Mouse (Mus musculus) intestine, embryonic 14.5 days (tissue): Measurements from ENCODE around the gene Sfn. TPM values are rescaled to one million over a fixed set of nuclear protein-coding genes. Genes with fewer than 3 reads are reported as not detected.

Experiments
- ATAC-seq: fragments of 200-750 bp; cut with Nextera tagmentation; replicated peaks from 2 replicates; pipeline ENCODE4 v1.8.0; 2017; ENCODE audit warnings: low read depth, moderate number of reproducible peaks, moderate TSS enrichment, moderate library complexity; ENCODE audit not compliant: low FRiP score, low TSS enrichment
- DNase-seq: peaks from one replicate; pipeline ENCODE4 v3.0.0-alpha.2; 2018; ENCODE audit warnings: low spot score
- H3K27ac ChIP-seq: fragments of 300-500 bp; sonication (generic); 2 replicates; pipeline ENCODE4 v1.5.1; 2014; ENCODE audit warnings: low read depth, mild to moderate bottlenecking, control low read depth
- H3K27me3 ChIP-seq: fragments of 300-500 bp; sonication (generic); replicated peaks from 2 replicates; pipeline ENCODE4 v1.6.1; 2014; ENCODE audit warnings: low read length, control low read depth; ENCODE audit not compliant: control insufficient read depth, insufficient read depth
- H3K36me3 ChIP-seq: fragments of 300-500 bp; sonication (generic); 2 replicates; pipeline ENCODE4 v1.6.1; 2014; ENCODE audit warnings: low read length, control low read depth; ENCODE audit not compliant: control insufficient read depth, insufficient read depth
- H3K4me1 ChIP-seq: fragments of 300-500 bp; sonication (generic); replicated peaks from 2 replicates; pipeline ENCODE4 v1.6.1; 2014; ENCODE audit warnings: low read length, control low read depth, mixed read lengths; ENCODE audit not compliant: control insufficient read depth, insufficient read depth
- H3K4me2 ChIP-seq: fragments of 300-500 bp; sonication (generic); 2 replicates; pipeline ENCODE4 v1.6.1; 2014; ENCODE audit warnings: low read length
- H3K4me3 ChIP-seq: fragments of 300-500 bp; sonication (generic); 2 replicates; pipeline ENCODE4 v1.5.1; 2014; ENCODE audit warnings: low read depth, low read length, control low read depth, mixed read lengths
- H3K9ac ChIP-seq: fragments of 300-500 bp; sonication (generic); 2 replicates; pipeline ENCODE4 v1.6.1; 2014; ENCODE audit warnings: mild to moderate bottlenecking, low read length
- H3K9me3 ChIP-seq: fragments of 300-500 bp; sonication (generic); 2 replicates; pipeline ENCODE4 v1.6.1; 2016; ENCODE audit warnings: low read length, control low read depth; ENCODE audit not compliant: control insufficient read depth
- whole genome bisulfite sequencing: fragments of 180-500 bp; shearing (Covaris S2); extraction: QIAGEN DNeasy Blood & Tissue Kit; methylation state at CpG from one replicate; pipeline ENCODE4 v1.1.7; 2014; 5-methylcytosine and 5-hydroxymethylcytosine counted together
- polyA plus RNA-seq: library from polyadenylated mRNA; unstranded; fragments of >200 nt; fragmentation: Nextera tagmentation; extraction: Ambion mirVana; gene quantifications from 2 replicates; pipeline ENCODE4 v1.2.1, GENCODE M21; 2014

Sfn gene
- polyA plus RNA-seq, 1 experiment from 2014 or later, result 42.7 TPM

GRCm38 (mm10) chr4:133632483-133633327, 30.7 kb upstream of the Sfn start:
- Histone ChIP-seq H3K9me3 (no peaks in the 10 kb centered on the region), H3K4me1 (peaks cover 9% of the 10 kb centered on the region), H3K27me3 (no peaks in the 10 kb centered on the region), H3K4me2 (peak overlapping the region; percentile 88), H3K36me3 (no peaks in the 10 kb centered on the region), H3K4me3 (peak overlapping the region; percentile 74), H3K9ac (peak overlapping the region; percentile 88), H3K27ac (peak overlapping the region; percentile 54)
- peak; percentile 78 for DNase-seq
- WGBS, result 3% methylated on average over 52 of the region's 69 CpGs
- peak; percentile 59 for ATAC-seq

GRCm38 (mm10) chr4:133631769-133632411, 29.9 kb upstream of the Sfn start:
- 0 out of 2 replicates have a peak, but pooled peaks have one; percentile 3 for ATAC-seq

GRCm38 (mm10) chr4:133631071-133631768, 29.3 kb upstream of the Sfn start:
- no peak overlapping the region for H3K27ac ChIP-seq
- peaks cover 9% of the 10 kb centered on the region for H3K4me1 ChIP-seq
- no peaks in the 10 kb centered on the region for H3K27me3 ChIP-seq
- no peaks in the 10 kb centered on the region for H3K9me3 ChIP-seq
- H3K4me2 ChIP-seq, result peak overlapping the region; percentile 88; the same call in 1 of the 2 replicates
- H3K36me3 ChIP-seq, result peaks cover 8% of the 10 kb centered on the region
- 80% methylated on average over 14 of the region's 14 CpGs for WGBS
- DNase-seq (no peak), ATAC-seq (no peak)
- no peak overlapping the region for H3K9ac ChIP-seq
- H3K4me3 ChIP-seq, result no peak overlapping the region

More at GRCm38 (mm10) chr4:133631769-133632411, 29.9 kb upstream of the Sfn start:
- WGBS, result 49% methylated on average over 9 of the region's 9 CpGs
- Histone ChIP-seq H3K9ac (peak overlapping the region; percentile 88), H3K27ac (0 out of 2 replicates have a peak overlapping the region, but pooled peaks have one; percentile 54), H3K9me3 (no peaks in the 10 kb centered on the region), H3K4me2 (peak overlapping the region; percentile 88), H3K36me3 (peaks cover 2% of the 10 kb centered on the region), H3K27me3 (no peaks in the 10 kb centered on the region), H3K4me1 (peaks cover 9% of the 10 kb centered on the region), H3K4me3 (peak overlapping the region; percentile 74)
- DNase-seq, result no peak

- Histone ChIP-seq H3K27ac (no peak overlapping the region), H3K36me3 (peaks cover 15% of the 10 kb centered on the region), H3K27me3 (no peaks in the 10 kb centered on the region), H3K4me2 (no peak overlapping the region), H3K9me3 (no peaks in the 10 kb centered on the region), H3K4me1 (peaks cover 9% of the 10 kb centered on the region), H3K9ac (no peak overlapping the region), H3K4me3 (no peak overlapping the region)
- no peak for DNase-seq
- no peak for ATAC-seq
- 91% methylated on average over 8 of the region's 8 CpGs for WGBS
Observed at GRCm38 (mm10) chr4:133630326-133630920, 28.5 kb upstream of the Sfn start.

- Histone ChIP-seq H3K4me2 (no peak overlapping the region), H3K4me1 (peaks cover 9% of the 10 kb centered on the region), H3K9ac (no peak overlapping the region), H3K27ac (no peak overlapping the region), H3K27me3 (no peaks in the 10 kb centered on the region), H3K4me3 (no peak overlapping the region), H3K9me3 (no peaks in the 10 kb centered on the region), H3K36me3 (peaks cover 26% of the 10 kb centered on the region)
- 78% methylated on average over 7 of the region's 7 CpGs for WGBS
- no peak for ATAC-seq
- DNase-seq, result no peak
Observed at GRCm38 (mm10) chr4:133629191-133629590, 27.2 kb upstream of the Sfn start.

- Histone ChIP-seq H3K9ac (no peak overlapping the region), H3K4me1 (peaks cover 9% of the 10 kb centered on the region), H3K9me3 (no peaks in the 10 kb centered on the region), H3K27ac (no peak overlapping the region), H3K27me3 (no peaks in the 10 kb centered on the region), H3K4me2 (no peak overlapping the region), H3K36me3 (peaks cover 30% of the 10 kb centered on the region), H3K4me3 (no peak overlapping the region)
- WGBS, result 86% methylated on average over 2 of the region's 2 CpGs
- DNase-seq (no peak), ATAC-seq (no peak)
Observed at GRCm38 (mm10) chr4:133628517-133628916, 26.5 kb upstream of the Sfn start.

GRCm38 (mm10) chr4:133627039-133627438, 25.1 kb upstream of the Sfn start:
- H3K27me3 ChIP-seq, result no peaks in the 10 kb centered on the region
- peaks cover 30% of the 10 kb centered on the region for H3K36me3 ChIP-seq
- no peak overlapping the region for H3K27ac ChIP-seq
- H3K4me1 ChIP-seq, result peaks cover 4% of the 10 kb centered on the region
- no peaks in the 10 kb centered on the region for H3K9me3 ChIP-seq
- no peak overlapping the region for H3K4me2 ChIP-seq
- DNase-seq, result no peak
- no peak overlapping the region for H3K4me3 ChIP-seq
- 90% methylated on average over 14 of the region's 14 CpGs for WGBS
- ATAC-seq, result no peak
- H3K9ac ChIP-seq, result no peak overlapping the region

- no peak for ATAC-seq
- Histone ChIP-seq H3K9me3 (no peaks in the 10 kb centered on the region), H3K4me3 (no peak overlapping the region), H3K36me3 (peaks cover 30% of the 10 kb centered on the region), H3K4me2 (no peak overlapping the region), H3K27me3 (no peaks in the 10 kb centered on the region), H3K9ac (no peak overlapping the region), H3K4me1 (no peaks in the 10 kb centered on the region), H3K27ac (no peak overlapping the region)
- WGBS, result 88% methylated on average over 9 of the region's 9 CpGs
- no peak for DNase-seq
Observed at GRCm38 (mm10) chr4:133626621-133627020, 24.7 kb upstream of the Sfn start.
